Mouse (Mus musculus): ENCODE data around the gene Lrrc8d. TPM values are rescaled to one million over a fixed set of nuclear protein-coding genes. Genes with fewer than 3 reads are reported as not detected.
"Not testable (repeated sequence)": the region's sequence is repeated elsewhere in the genome, so short reads cannot be mapped to it uniquely, and the experiment has no call there.

Lrrc8d gene
- polyA plus RNA-seq, 1 experiment from 2014 or later = 35.7 TPM

DNA sequence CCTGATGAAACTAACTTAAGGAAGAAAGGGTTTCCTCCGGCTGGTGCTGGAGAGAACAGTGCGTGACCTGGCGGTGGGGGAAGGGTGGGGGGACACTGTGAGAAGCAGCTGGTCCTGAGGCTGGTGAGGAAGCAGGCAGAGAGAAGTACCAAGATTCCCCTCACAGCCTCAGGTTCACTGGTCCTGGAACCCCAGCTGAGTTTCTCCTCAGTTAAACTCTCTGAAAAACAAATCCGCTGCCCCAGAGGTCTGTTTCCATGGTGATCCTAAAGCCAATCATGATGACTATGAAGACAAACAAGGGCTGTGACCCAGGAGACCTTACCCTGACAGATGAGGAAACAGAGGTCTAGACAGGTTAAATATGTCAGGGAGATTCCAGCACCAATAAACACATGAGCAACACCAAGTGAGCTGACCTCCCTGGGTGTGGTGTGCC is 15.8 kb upstream of the Lrrc8d start:
- Histone ChIP-seq H3K27ac (ENCODE audit: low read depth, low read length) (no peak overlapping the region), H3K4me3 (ENCODE audit: low read depth, low read length) (no peak overlapping the region), H3K9ac (replicated peaks; ENCODE audit: low read depth, low read length) (no peak overlapping the region), H3K4me1 (ENCODE audit: control insufficient read depth, insufficient read depth, low read length) (no peaks in the 10 kb centered on the region), H3K4me2 (ENCODE audit: low read depth, low read length) (no peak overlapping the region), H3K27me3 (ENCODE audit: control insufficient read depth, insufficient read depth, low read length) (no peaks in the 10 kb centered on the region), H3K9me3 (ENCODE audit: control insufficient read depth, low read length) (no peaks in the 10 kb centered on the region), H3K36me3 (ENCODE audit: control insufficient read depth, insufficient read depth, low read length) (no peaks in the 10 kb centered on the region)
- 26% methylated on average over 4 of the region's 4 CpGs for WGBS
- ATAC-seq (ENCODE audit: low read depth) = no peak

DNA sequence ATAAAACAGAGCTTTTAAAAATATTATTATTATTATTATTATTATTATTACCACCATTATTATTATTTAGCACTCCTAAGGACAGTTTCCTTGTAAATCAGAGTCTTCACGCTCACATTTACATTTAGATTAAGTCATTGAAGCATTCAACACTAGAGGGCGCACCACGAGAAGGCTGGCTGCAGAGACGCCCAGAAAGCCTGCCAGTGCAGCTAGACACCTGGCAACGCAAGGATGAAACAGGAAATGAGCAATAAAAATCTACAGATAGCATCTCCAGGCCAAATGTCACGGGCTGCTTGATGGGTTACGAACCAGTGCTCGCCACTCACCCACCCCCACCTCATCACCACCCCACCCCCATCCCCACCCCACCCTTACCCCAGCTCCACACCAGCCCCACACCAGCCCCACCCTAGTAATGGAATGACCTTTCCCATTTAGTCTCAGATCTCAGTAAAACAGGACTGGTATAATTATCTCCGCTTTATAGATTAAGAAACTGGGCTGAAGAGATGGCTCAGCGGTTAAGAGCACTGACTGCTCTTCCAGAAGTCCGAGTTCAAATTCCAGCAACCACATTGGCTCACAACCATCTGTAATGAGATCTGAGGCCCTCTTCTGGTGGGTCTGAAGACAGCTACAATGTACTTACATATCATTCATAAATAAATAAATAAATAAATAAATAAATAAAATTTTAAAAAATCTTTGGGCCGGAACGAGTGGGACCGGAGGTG is 14.7 kb upstream of the Lrrc8d start:
- no peaks in the 10 kb centered on the region for H3K36me3 ChIP-seq (ENCODE audit: control insufficient read depth, insufficient read depth, low read length)
- H3K4me2 ChIP-seq (ENCODE audit: low read depth, low read length) = no peak overlapping the region
- H3K27me3 ChIP-seq (ENCODE audit: control insufficient read depth, insufficient read depth, low read length) = no peaks in the 10 kb centered on the region
- H3K9ac ChIP-seq (replicated peaks; ENCODE audit: low read depth, low read length) = no peak overlapping the region
- ATAC-seq (ENCODE audit: low read depth) = peak; percentile 70
- WGBS = 28% methylated on average over 14 of the region's 14 CpGs
- H3K4me3 ChIP-seq (ENCODE audit: low read depth, low read length) = no peak overlapping the region
- H3K4me1 ChIP-seq (ENCODE audit: control insufficient read depth, insufficient read depth, low read length) = no peaks in the 10 kb centered on the region
- H3K9me3 ChIP-seq (ENCODE audit: control insufficient read depth, low read length) = no peaks in the 10 kb centered on the region
- no peak overlapping the region for H3K27ac ChIP-seq (ENCODE audit: low read depth, low read length)

DNA sequence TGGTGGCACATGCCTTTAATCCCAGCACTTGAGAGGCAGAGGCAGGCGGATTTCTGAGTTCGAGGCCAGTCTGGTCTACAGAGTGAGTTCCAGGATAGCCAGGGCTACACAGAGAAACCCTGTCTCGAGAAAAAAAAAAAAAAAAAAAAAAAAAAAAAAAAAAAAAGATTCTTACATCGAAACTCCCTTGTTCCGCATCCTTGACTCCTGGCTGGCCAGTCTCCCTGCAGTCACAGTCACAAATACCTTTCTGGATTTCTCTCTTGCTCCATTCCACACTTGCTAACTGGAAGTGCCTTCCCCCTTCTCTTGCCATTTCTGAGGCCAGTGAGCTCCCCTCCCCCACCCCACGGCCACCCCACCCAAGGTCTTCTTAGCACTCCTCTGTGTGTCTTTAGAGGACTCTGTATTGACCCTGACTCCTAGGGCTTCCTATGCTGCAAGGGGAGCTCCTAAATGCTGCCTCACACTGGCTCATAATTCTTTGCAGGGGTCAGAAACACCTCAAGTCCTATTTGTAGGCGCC is 13.9 kb upstream of the Lrrc8d start:
- H3K27me3 ChIP-seq (ENCODE audit: control insufficient read depth, insufficient read depth, low read length); H3K36me3 ChIP-seq (ENCODE audit: control insufficient read depth, insufficient read depth, low read length); H3K27ac ChIP-seq (ENCODE audit: low read depth, low read length); H3K4me2 ChIP-seq (ENCODE audit: low read depth, low read length); ATAC-seq (ENCODE audit: low read depth); H3K4me1 ChIP-seq (ENCODE audit: control insufficient read depth, insufficient read depth, low read length); H3K4me3 ChIP-seq (ENCODE audit: low read depth, low read length); H3K9me3 ChIP-seq (ENCODE audit: control insufficient read depth, low read length); H3K9ac ChIP-seq (replicated peaks; ENCODE audit: low read depth, low read length): not testable (repeated sequence)
- WGBS = 82% methylated on average over 6 of the region's 7 CpGs

DNA sequence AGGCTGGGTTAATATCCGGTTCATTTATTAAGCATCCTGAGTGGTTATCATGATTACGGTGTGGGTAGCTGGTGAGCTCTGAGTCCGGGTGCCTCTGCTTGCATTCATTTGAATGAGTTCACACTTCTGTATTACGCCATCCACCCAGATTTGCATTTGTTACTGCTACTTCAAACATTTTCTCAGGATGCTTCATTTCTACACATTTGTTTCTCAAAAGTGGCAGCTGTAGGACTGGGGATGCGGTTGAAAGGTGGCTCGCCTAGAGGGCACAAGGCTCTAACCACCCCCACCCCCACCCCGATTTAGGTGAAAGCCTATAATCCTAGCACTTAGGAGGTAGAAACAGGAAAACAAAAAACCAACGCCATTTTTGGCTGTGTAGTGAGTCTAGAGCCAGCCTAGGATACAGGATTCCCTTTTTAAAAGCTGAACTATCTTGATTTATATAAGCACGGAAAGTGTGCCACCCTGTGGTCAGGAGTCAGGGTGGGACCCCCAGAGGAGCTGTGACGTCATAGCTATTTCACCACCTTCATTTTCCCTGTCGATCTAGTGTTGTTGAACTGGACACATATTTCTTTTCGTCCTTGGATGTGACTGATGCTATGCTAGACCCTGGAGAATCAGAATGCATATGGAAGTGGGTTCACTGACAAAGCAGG is 13.3 kb upstream of the Lrrc8d start:
- no peak for ATAC-seq (ENCODE audit: low read depth)
- Histone ChIP-seq H3K36me3 (ENCODE audit: control insufficient read depth, insufficient read depth, low read length) (no peaks in the 10 kb centered on the region), H3K27ac (ENCODE audit: low read depth, low read length) (no peak overlapping the region), H3K27me3 (ENCODE audit: control insufficient read depth, insufficient read depth, low read length) (no peaks in the 10 kb centered on the region), H3K4me3 (ENCODE audit: low read depth, low read length) (no peak overlapping the region), H3K9me3 (ENCODE audit: control insufficient read depth, low read length) (no peaks in the 10 kb centered on the region), H3K4me2 (ENCODE audit: low read depth, low read length) (no peak overlapping the region), H3K9ac (replicated peaks; ENCODE audit: low read depth, low read length) (no peak overlapping the region), H3K4me1 (ENCODE audit: control insufficient read depth, insufficient read depth, low read length) (no peaks in the 10 kb centered on the region)
- 69% methylated on average over 12 of the region's 12 CpGs for WGBS

DNA sequence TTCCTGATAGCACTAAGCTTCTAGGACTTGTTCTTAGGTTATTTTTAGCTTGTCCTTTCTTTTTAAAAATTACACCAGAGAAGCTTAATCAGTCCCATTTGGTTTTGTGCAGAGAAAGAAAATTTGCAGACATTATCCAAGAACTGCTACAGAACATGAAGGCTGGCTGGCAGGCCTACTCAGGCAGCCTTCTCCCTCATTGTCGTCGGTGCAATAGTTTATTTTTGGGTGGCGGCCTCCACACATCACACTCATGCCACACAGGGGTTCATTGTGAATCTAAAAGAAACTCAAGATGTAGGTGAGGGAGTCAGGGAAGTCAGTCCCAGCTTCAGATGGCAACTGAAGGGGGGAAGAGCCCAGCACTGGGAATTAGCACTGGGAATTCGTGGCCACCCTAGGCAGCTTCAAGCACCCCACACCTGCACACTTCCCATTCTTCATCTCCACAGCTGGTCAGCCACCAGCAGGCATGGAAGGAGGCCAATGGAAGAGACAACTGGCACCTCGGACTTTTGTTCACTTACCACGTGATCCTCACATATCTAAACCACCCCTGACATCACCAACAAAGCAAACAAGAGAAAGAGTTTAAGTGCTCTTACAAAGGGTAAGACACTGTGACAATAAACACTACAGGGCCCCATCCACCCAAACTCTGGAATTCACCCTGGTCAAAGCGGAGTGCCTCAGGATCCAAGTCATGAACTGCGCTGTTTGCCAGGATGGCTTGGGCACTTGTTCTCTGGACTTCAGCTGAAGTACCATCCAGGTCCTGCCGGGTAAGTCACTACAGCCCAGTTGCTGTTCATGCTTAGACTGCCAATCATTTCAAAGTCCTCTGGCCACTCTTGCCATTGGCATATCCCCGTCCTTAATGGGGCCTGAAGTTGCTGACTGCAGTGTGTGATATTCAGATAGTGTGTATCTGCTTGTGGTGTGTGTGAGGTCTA is 9.0 kb upstream of the Lrrc8d start:
- no peak overlapping the region for H3K27ac ChIP-seq (ENCODE audit: low read depth, low read length)
- no peaks in the 10 kb centered on the region for H3K27me3 ChIP-seq (ENCODE audit: control insufficient read depth, insufficient read depth, low read length)
- no peak overlapping the region for H3K9ac ChIP-seq (replicated peaks; ENCODE audit: low read depth, low read length)
- no peak overlapping the region for H3K4me2 ChIP-seq (ENCODE audit: low read depth, low read length)
- WGBS = 63% methylated on average over 10 of the region's 10 CpGs
- no peak for ATAC-seq (ENCODE audit: low read depth)
- no peaks in the 10 kb centered on the region for H3K4me1 ChIP-seq (ENCODE audit: control insufficient read depth, insufficient read depth, low read length)
- H3K4me3 ChIP-seq (ENCODE audit: low read depth, low read length) = no peak overlapping the region
- H3K36me3 ChIP-seq (ENCODE audit: control insufficient read depth, insufficient read depth, low read length) = no peaks in the 10 kb centered on the region
- no peaks in the 10 kb centered on the region for H3K9me3 ChIP-seq (ENCODE audit: control insufficient read depth, low read length)

DNA sequence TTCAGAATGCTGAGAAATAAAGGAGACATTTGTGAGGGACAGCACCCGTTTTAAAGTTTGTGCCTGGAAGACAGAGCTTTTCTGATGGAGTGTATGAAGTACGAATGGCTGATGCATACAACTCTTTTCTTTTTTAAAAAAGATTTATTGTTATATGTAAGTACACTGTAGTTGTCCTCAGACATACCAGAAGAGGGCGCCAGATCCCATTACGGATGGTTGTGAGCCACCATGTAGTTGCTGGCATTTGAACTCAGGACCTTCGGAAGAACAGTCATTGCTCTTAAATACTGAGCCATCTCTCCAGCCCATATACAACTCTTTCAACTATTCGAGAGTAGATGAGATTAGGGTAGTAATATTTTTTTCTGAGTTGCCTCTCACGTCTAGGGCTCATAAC is 8.1 kb upstream of the Lrrc8d start:
- no peak overlapping the region for H3K9ac ChIP-seq (replicated peaks; ENCODE audit: low read depth, low read length)
- H3K36me3 ChIP-seq (ENCODE audit: control insufficient read depth, insufficient read depth, low read length) = no peaks in the 10 kb centered on the region
- no peak for ATAC-seq (ENCODE audit: low read depth)
- H3K27me3 ChIP-seq (ENCODE audit: control insufficient read depth, insufficient read depth, low read length) = no peaks in the 10 kb centered on the region
- H3K9me3 ChIP-seq (ENCODE audit: control insufficient read depth, low read length) = no peaks in the 10 kb centered on the region
- H3K4me1 ChIP-seq (ENCODE audit: control insufficient read depth, insufficient read depth, low read length) = no peaks in the 10 kb centered on the region
- H3K27ac ChIP-seq (ENCODE audit: low read depth, low read length) = no peak overlapping the region
- 84% methylated on average over 7 of the region's 7 CpGs for WGBS
- no peak overlapping the region for H3K4me2 ChIP-seq (ENCODE audit: low read depth, low read length)
- no peak overlapping the region for H3K4me3 ChIP-seq (ENCODE audit: low read depth, low read length)

DNA sequence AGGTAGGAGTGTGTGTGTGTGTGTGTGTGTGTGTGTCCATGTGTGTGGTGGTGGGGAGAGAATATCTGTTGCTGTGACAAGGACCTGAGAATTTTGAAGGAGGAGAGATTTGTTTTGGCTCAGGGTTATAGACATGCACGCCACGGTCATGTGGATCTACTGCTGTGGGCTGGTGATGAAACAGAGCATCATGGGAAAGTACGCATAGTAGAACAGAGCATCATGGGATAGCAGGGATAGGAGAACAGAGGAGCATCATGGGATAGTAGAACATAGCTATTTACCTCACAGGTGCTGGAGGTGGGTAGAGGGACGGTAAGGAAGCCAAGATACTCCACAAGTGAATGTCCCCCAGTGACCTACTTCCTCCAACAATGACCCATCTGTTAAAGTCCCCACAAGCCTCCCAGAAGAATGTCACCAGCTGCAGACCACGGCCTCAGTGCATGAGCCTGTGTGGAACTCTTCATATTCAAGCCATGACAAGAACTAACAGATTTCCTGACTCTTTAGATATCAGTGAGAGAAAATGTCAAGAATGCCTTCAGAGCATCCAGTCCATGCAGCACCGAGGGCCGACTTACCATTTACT is 5.3 kb upstream of the Lrrc8d start:
- Histone ChIP-seq H3K27ac (ENCODE audit: low read depth, low read length) (no peak overlapping the region), H3K9ac (replicated peaks; ENCODE audit: low read depth, low read length) (no peak overlapping the region), H3K36me3 (ENCODE audit: control insufficient read depth, insufficient read depth, low read length) (no peaks in the 10 kb centered on the region), H3K4me2 (ENCODE audit: low read depth, low read length) (no peak overlapping the region), H3K4me3 (ENCODE audit: low read depth, low read length) (no peak overlapping the region), H3K9me3 (ENCODE audit: control insufficient read depth, low read length) (no peaks in the 10 kb centered on the region), H3K27me3 (ENCODE audit: control insufficient read depth, insufficient read depth, low read length) (no peaks in the 10 kb centered on the region), H3K4me1 (ENCODE audit: control insufficient read depth, insufficient read depth, low read length) (no peaks in the 10 kb centered on the region)
- ATAC-seq (ENCODE audit: low read depth) = no peak
- WGBS = 90% methylated on average over 7 of the region's 7 CpGs

DNA sequence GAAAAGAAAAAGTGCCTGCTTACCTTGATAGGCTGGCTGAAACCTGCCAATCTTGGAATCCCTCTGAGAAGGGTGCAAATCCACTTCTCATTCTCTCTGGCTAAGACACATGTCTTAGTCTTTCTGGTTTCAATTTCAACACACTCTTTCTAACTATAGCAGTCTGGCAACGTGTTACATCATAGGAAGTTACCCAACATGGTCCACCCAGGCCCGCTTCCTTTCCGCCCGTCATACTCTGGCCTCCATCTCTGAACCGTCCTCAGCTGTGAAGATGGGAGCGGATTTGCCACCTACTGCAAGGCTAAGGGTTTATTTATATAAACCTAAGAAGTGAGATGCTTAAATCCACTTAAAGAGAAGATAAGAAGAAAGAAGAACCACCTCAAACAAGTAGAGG is 3.7 kb upstream of the Lrrc8d start:
- WGBS = 92% methylated on average over 6 of the region's 6 CpGs
- H3K27me3 ChIP-seq (ENCODE audit: control insufficient read depth, insufficient read depth, low read length) = no peaks in the 10 kb centered on the region; the same call in 1 of the 2 replicates
- H3K27ac ChIP-seq (ENCODE audit: low read depth, low read length) = no peak overlapping the region
- H3K4me1 ChIP-seq (ENCODE audit: control insufficient read depth, insufficient read depth, low read length) = no peaks in the 10 kb centered on the region; the same call in 1 of the 2 replicates
- no peak overlapping the region for H3K4me3 ChIP-seq (ENCODE audit: low read depth, low read length)
- H3K36me3 ChIP-seq (ENCODE audit: control insufficient read depth, insufficient read depth, low read length) = no peaks in the 10 kb centered on the region
- ATAC-seq (ENCODE audit: low read depth) = no peak
- no peak overlapping the region for H3K4me2 ChIP-seq (ENCODE audit: low read depth, low read length)
- no peak overlapping the region for H3K9ac ChIP-seq (replicated peaks; ENCODE audit: low read depth, low read length)
- H3K9me3 ChIP-seq (ENCODE audit: control insufficient read depth, low read length) = no peaks in the 10 kb centered on the region
